Mouse (Mus musculus) kidney, postnatal 14 days (tissue): ENCODE measurements around the gene Gm15517.
"Not testable (repeated sequence)": the region's sequence is repeated elsewhere in the genome, so short reads cannot be mapped to it uniquely, and the experiment has no call there.

Experiments used
- DNase-seq: peaks from one replicate; pipeline ENCODE4 v3.0.0; 2022; ENCODE audit warnings: mixed read lengths

Gm15517 gene

GRCm38 (mm10) chr7:44271309-44271708, 10.1 kb downstream of the Gm15517 start:
- no peak for DNase-seq

GRCm38 (mm10) chr7:44272546-44272945, 11.3 kb downstream of the Gm15517 start:
- DNase-seq = no peak

GRCm38 (mm10) chr7:44273446-44273845, 12.2 kb downstream of the Gm15517 start:
- DNase-seq = no peak

GRCm38 (mm10) chr7:44274096-44274495, 12.8 kb downstream of the Gm15517 start:
- DNase-seq = no peak

- no peak for DNase-seq
Observed at GRCm38 (mm10) chr7:44275546-44275945, 14.3 kb downstream of the Gm15517 start.

- DNase-seq = no peak
Observed at GRCm38 (mm10) chr7:44276461-44277249, 15.4 kb downstream of the Gm15517 start.

GRCm38 (mm10) chr7:44277250-44277622, 16.0 kb downstream of the Gm15517 start:
- no peak for DNase-seq

GRCm38 (mm10) chr7:44280959-44281358, 19.7 kb downstream of the Gm15517 start:
- no peak for DNase-seq

- no peak for DNase-seq
Observed at GRCm38 (mm10) chr7:44281586-44281985, 20.3 kb downstream of the Gm15517 start.

- DNase-seq = no peak
Observed at GRCm38 (mm10) chr7:44287760-44288159, 26.5 kb downstream of the Gm15517 start.

GRCm38 (mm10) chr7:44290986-44291385, 29.7 kb downstream of the Gm15517 start:
- DNase-seq = no peak

- no peak for DNase-seq
Observed at GRCm38 (mm10) chr7:44291418-44291817, 30.2 kb downstream of the Gm15517 start.

GRCm38 (mm10) chr7:44297501-44297900, 36.3 kb downstream of the Gm15517 start:
- not testable (repeated sequence) for DNase-seq

GRCm38 (mm10) chr7:44303346-44304340, 42.4 kb downstream of the Gm15517 start:
- DNase-seq = no peak

GRCm38 (mm10) chr7:44304463-44304774, 43.2 kb downstream of the Gm15517 start:
- no peak for DNase-seq

- peak; percentile 98 for DNase-seq
Observed at GRCm38 (mm10) chr7:44304775-44305641, 43.8 kb downstream of the Gm15517 start.

- no peak for DNase-seq
Observed at GRCm38 (mm10) chr7:44305686-44306085, 44.4 kb downstream of the Gm15517 start.

GRCm38 (mm10) chr7:44306516-44307240, 45.4 kb downstream of the Gm15517 start, which contains the start of gene Clec11a:
Clec11a (minus strand) TSS chr7:44306902.
- no peak for DNase-seq

- DNase-seq = no peak
Observed at GRCm38 (mm10) chr7:44307261-44308020, 46.2 kb downstream of the Gm15517 start.

- no peak for DNase-seq
Observed at GRCm38 (mm10) chr7:44309475-44310284, 48.4 kb downstream of the Gm15517 start, which contains the start of gene Shank1. Shank1 (plus strand) TSS chr7:44310253.
